In the genomic region with DNA sequence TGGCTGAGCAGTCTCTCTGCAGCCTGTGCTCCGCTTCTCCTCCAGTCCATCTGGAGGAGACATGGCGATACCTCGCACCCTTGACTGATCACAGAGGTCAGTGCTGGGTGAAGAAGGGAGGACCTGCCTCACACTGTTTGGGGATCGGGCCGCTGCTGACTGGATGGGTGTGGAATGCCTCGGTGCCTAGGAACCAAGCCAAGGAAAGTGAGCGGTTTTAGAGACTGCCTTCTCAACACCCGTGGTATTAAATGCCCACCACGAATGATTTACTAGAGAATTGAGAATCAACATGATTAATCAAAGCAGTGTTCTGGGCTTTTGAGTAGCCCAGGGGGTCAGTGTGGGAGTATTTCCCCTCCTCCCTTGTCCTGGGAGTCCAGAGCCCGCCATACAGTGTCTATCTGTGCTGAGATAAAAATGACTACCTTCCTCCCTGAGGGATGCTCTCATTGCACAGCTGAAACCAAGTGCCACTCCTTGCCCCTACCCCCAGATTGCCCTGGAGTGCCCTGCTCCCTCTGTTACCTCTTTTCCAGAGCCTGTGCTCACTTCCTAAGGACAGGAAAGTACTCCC, we compare ENCODE assay signal across 31 mouse cellular contexts.
DNase-seq lines count a peak whose midpoint lies in the region; ATAC-seq and TF ChIP-seq lines count a peak whose summit lies in the region.
"Had no signal": no experiment of that assay in that cellular context is flagged by ENCODE, and none has a peak within 500 bp of the region (broad histone marks: within the 10 kb centered on the region; RNA-seq: fewer than 3 reads in every experiment).

No protein-coding gene starts in this region.

- peaks cover 23% of the 10 kb centered on the region for H3K4me1 ChIP-seq in kidney, embryonic 16.5 days (ENCODE audit: insufficient read depth, low read length)
- H3K4me1 ChIP-seq in bone marrow, adult 2 months (ENCODE audit: control insufficient read depth, insufficient read depth, low read length), result no peaks in the 10 kb centered on the region
- H3K4me1 ChIP-seq: limb, embryonic 15.5 days; liver, embryonic 13.5 days; stomach, embryonic 15.5 days had no signal

- H3K4me2 ChIP-seq in kidney, embryonic 16.5 days (replicated peaks; ENCODE audit: low read depth, low read length), result no peak overlapping the region
- H3K4me2 ChIP-seq: embryonic facial prominence, embryonic 12.5 days; heart, embryonic 12.5 days; limb, embryonic 15.5 days; liver, embryonic 13.5 days; stomach, embryonic 15.5 days had no signal

- peak; percentile 96 for ATAC-seq in kidney, embryonic 16.5 days (ENCODE audit: low FRiP score, low TSS enrichment)
- ATAC-seq: activated CD4-positive, CD25-positive, alpha-beta regulatory T cell, adult 4 months; forebrain, embryonic 16.5 days; hindbrain, embryonic 16.5 days; lung, postnatal 0 days had no signal

- DNase-seq in heart, adult 11 months, result peak; percentile 74
- no peak for DNase-seq in heart, adult 8-10 months (ENCODE audit: low spot score)
- no peak for DNase-seq in kidney, adult 9 months
- DNase-seq in 3T3-L1 (ENCODE audit: low read depth, low spot score), result peak; percentile 54
- no peak for DNase-seq in left cerebral cortex, adult 8-10 months (ENCODE audit: low spot score in 2 of 2)
- DNase-seq in urinary bladder, postnatal 10 days (ENCODE audit: low spot score), result no peak
- DNase-seq: adrenal gland, adult 2 months; cerebellum, adult 8-10 months; cerebellum, postnatal 36 days; gastrocnemius, postnatal 10 days; layer of hippocampus, postnatal 36 days; liver, embryonic 13.5 days; lung, adult 18-20 months; lung, postnatal 4 days; midbrain, embryonic 14.5 days; right cerebral cortex, postnatal 25 days; thymus, adult 18-20 months; thymus, postnatal 25 days had no signal

- H3K4me3 ChIP-seq in kidney, embryonic 16.5 days (ENCODE audit: low read length), result no peak overlapping the region
- H3K4me3 ChIP-seq in bone marrow, adult 2 months (replicated peaks; ENCODE audit: control insufficient read depth, low read depth, low read length), result no peak overlapping the region
- H3K4me3 ChIP-seq: embryonic facial prominence, embryonic 12.5 days; forebrain, embryonic 10.5 days; heart, embryonic 12.5 days; limb, embryonic 10.5 days; limb, embryonic 15.5 days; liver, embryonic 13.5 days; megakaryocyte, embryonic 14.5 days; stomach, embryonic 15.5 days had no signal

- H3K36me3 ChIP-seq in kidney, embryonic 16.5 days (ENCODE audit: insufficient read depth, low read length), result peaks cover 26% of the 10 kb centered on the region

- no peaks in the 10 kb centered on the region for H3K27me3 ChIP-seq in kidney, embryonic 16.5 days (ENCODE audit: insufficient read depth, low read length)
- H3K27me3 ChIP-seq: embryonic facial prominence, embryonic 12.5 days; heart, embryonic 12.5 days; limb, embryonic 15.5 days; liver, embryonic 13.5 days; megakaryocyte, embryonic 14.5 days; stomach, embryonic 15.5 days had no signal

- 24% methylated on average over 10 of the region's 10 CpGs for WGBS in kidney, embryonic 16.5 days
- WGBS in bone marrow, adult 2 months, result 84% methylated on average over 10 of the region's 10 CpGs

- no peak for TF ChIP-seq CTCF in bone marrow, adult 2 months (IDR thresholded peaks at IDR 0.05; ENCODE audit: control insufficient read depth, insufficient read depth, low read length)

- H3K27ac ChIP-seq in kidney, embryonic 16.5 days (ENCODE audit: low read length), result peak overlapping the region; percentile 43; the same call in 1 of the 2 replicates
- H3K27ac ChIP-seq in bone marrow, adult 2 months (ENCODE audit: control insufficient read depth, insufficient read depth, low read depth, low read length, poor library complexity), result 0 out of 2 replicates have a peak overlapping the region, but pooled peaks have one; percentile 10
- H3K27ac ChIP-seq: embryonic facial prominence, embryonic 12.5 days; forebrain, embryonic 10.5 days; limb, embryonic 10.5 days; limb, embryonic 15.5 days; liver, embryonic 13.5 days; stomach, embryonic 15.5 days had no signal

- no peaks in the 10 kb centered on the region for H3K9me3 ChIP-seq in kidney, embryonic 16.5 days (ENCODE audit: low read length)
- H3K9me3 ChIP-seq: embryonic facial prominence, embryonic 12.5 days; forebrain, embryonic 10.5 days; heart, embryonic 12.5 days; limb, embryonic 10.5 days; limb, embryonic 15.5 days; liver, embryonic 13.5 days; megakaryocyte, embryonic 14.5 days; stomach, embryonic 15.5 days had no signal

- no peak overlapping the region for H3K9ac ChIP-seq in kidney, embryonic 16.5 days (replicated peaks; ENCODE audit: low read length)
- H3K9ac ChIP-seq: embryonic facial prominence, embryonic 12.5 days; heart, embryonic 12.5 days; limb, embryonic 15.5 days; liver, embryonic 13.5 days; stomach, embryonic 15.5 days had no signal

- no peak for TF ChIP-seq POLR2A in bone marrow, adult 2 months (IDR thresholded peaks at IDR 0.05; ENCODE audit: borderline replicate concordance, control insufficient read depth, low read depth, low read length)

Comparison
In these comparisons a context has a peak if more than half of its experiments do, and no peak if none do; other contexts are left out.
1. DNase-seq: peak in heart, adult 11 months (single experiment) and 3T3-L1 (single experiment); none in heart, adult 8-10 months (single experiment), kidney, adult 9 months (single experiment), left cerebral cortex, adult 8-10 months (0 of 2) and urinary bladder, postnatal 10 days (single experiment).